Mouse (Mus musculus): ENCODE measurements at regions not wholly inside any gene's neighbourhood (a gene's known extent, or its start where the extent isn't known, plus 50 kb on each side); places are given as distances from the start of the nearest gene placed in this dataset.

DNA sequence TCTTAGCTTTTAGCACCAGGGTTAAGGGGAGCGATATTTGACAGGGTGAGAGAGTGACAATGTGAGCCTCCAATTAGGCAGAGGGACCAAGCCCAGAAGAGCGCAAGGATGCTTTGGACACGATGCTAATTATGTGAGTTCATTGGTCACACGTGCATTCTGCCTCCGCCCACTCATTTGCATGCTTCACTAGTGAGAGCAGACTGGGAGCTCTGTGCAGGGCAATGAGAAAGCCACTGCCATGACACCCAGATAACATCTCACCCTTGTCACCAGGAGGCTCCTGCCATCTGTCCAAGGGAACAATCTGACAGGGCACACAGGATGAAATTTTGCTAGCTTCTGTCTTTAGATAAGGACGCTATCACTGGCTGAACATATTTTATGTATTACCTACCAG lies 165.8 kb upstream of the Sox14 start:
- 57% methylated on average over 6 of the region's 6 CpGs for WGBS

GRCm38 (mm10) chr9:100023641-100024040 lies 147.7 kb upstream of the Sox14 start:
- no peak overlapping the region for H3K9ac ChIP-seq
- no peaks in the 10 kb centered on the region for H3K4me1 ChIP-seq (ENCODE audit: insufficient read depth)
- H3K27me3 ChIP-seq (ENCODE audit: insufficient read depth, low read length): no peaks in the 10 kb centered on the region
- H3K9me3 ChIP-seq (ENCODE audit: low read depth, low read length): no peaks in the 10 kb centered on the region
- DNase-seq: peak; percentile 88
- H3K27ac ChIP-seq (ENCODE audit: low read depth): no peak overlapping the region
- 39% methylated on average over 5 of the region's 5 CpGs for WGBS
- H3K36me3 ChIP-seq (ENCODE audit: insufficient read depth): no peaks in the 10 kb centered on the region
- H3K4me2 ChIP-seq: no peak overlapping the region
- TF ChIP-seq CTCF (IDR thresholded peaks at IDR 0.05; ENCODE audit: low read depth): no peak
- ATAC-seq (ENCODE audit: insufficient read depth): no peak; the same call in 1 of the 2 replicates
- no peak overlapping the region for H3K4me3 ChIP-seq (ENCODE audit: low read depth, low read length)

More for the DNA sequence above, 165.8 kb upstream of the Sox14 start:
- Histone ChIP-seq H3K9me3 (ENCODE audit: low read depth, low read length) (no peaks in the 10 kb centered on the region), H3K4me1 (ENCODE audit: insufficient read depth) (no peaks in the 10 kb centered on the region), H3K36me3 (ENCODE audit: insufficient read depth) (no peaks in the 10 kb centered on the region), H3K27me3 (ENCODE audit: insufficient read depth, low read length) (no peaks in the 10 kb centered on the region), H3K4me2 (no peak overlapping the region), H3K9ac (no peak overlapping the region), H3K27ac (ENCODE audit: low read depth) (no peak overlapping the region), H3K4me3 (ENCODE audit: low read depth, low read length) (no peak overlapping the region)
- no peak for ATAC-seq (ENCODE audit: insufficient read depth)
- TF ChIP-seq CTCF (IDR thresholded peaks at IDR 0.05; ENCODE audit: low read depth): no peak
- DNase-seq: no peak

DNA sequence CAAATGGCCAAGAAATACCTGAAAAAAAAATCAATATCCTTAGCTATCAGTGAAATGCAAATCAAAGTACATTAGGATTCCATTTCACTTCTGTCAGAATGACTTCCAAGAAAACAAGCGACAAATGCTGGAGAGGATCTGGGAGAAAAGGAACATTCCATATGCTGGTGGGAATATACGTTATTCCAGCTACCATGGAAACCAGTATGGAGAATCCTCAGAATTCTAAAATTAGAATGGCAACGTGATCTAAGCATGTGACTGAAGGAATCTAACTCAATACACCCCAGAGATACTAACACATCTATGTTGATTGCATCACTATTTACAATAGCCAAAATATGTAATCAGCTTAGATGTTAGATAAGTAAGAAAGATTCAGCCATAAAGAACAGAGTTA lies 146.1 kb upstream of the Sox14 start:
- H3K4me2 ChIP-seq: no peak overlapping the region
- no peak for TF ChIP-seq CTCF (IDR thresholded peaks at IDR 0.05; ENCODE audit: low read depth)
- ATAC-seq (ENCODE audit: insufficient read depth): no peak
- H3K36me3 ChIP-seq (ENCODE audit: insufficient read depth): no peaks in the 10 kb centered on the region
- H3K27ac ChIP-seq (ENCODE audit: low read depth): no peak overlapping the region
- no peak overlapping the region for H3K9ac ChIP-seq
- no peak overlapping the region for H3K4me3 ChIP-seq (ENCODE audit: low read depth, low read length)
- H3K9me3 ChIP-seq (ENCODE audit: low read depth, low read length): no peaks in the 10 kb centered on the region
- H3K27me3 ChIP-seq (ENCODE audit: insufficient read depth, low read length): no peaks in the 10 kb centered on the region
- WGBS: 70% methylated on average over 3 of the region's 3 CpGs
- H3K4me1 ChIP-seq (ENCODE audit: insufficient read depth): no peaks in the 10 kb centered on the region
- no peak for DNase-seq

GRCm38 (mm10) chr9:99995204-99995603 lies 119.2 kb upstream of the Sox14 start:
- H3K9ac ChIP-seq: no peak overlapping the region
- H3K9me3 ChIP-seq (ENCODE audit: low read depth, low read length): no peaks in the 10 kb centered on the region
- H3K4me1 ChIP-seq (ENCODE audit: insufficient read depth): no peaks in the 10 kb centered on the region
- no peaks in the 10 kb centered on the region for H3K36me3 ChIP-seq (ENCODE audit: insufficient read depth)
- WGBS: 34% methylated on average over 8 of the region's 8 CpGs
- no peak overlapping the region for H3K27ac ChIP-seq (ENCODE audit: low read depth)
- peaks cover 35% of the 10 kb centered on the region for H3K27me3 ChIP-seq (ENCODE audit: insufficient read depth, low read length)
- ATAC-seq (ENCODE audit: insufficient read depth) (no peak), DNase-seq (no peak)
- H3K4me3 ChIP-seq (ENCODE audit: low read depth, low read length): no peak overlapping the region
- H3K4me2 ChIP-seq: no peak overlapping the region
- no peak for TF ChIP-seq CTCF (IDR thresholded peaks at IDR 0.05; ENCODE audit: low read depth)

- Histone ChIP-seq H3K4me2 (peak overlapping the region; percentile 25; the same call in 1 of the 2 replicates), H3K4me1 (ENCODE audit: insufficient read depth) (no peaks in the 10 kb centered on the region), H3K27ac (ENCODE audit: low read depth) (no peak overlapping the region), H3K27me3 (ENCODE audit: insufficient read depth, low read length) (peaks cover 35% of the 10 kb centered on the region), H3K9ac (no peak overlapping the region), H3K9me3 (ENCODE audit: low read depth, low read length) (no peaks in the 10 kb centered on the region), H3K4me3 (ENCODE audit: low read depth, low read length) (no peak overlapping the region), H3K36me3 (ENCODE audit: insufficient read depth) (no peaks in the 10 kb centered on the region)
- peak; percentile 44 for DNase-seq
- ATAC-seq (ENCODE audit: insufficient read depth): no peak
- 1% methylated on average over 30 of the region's 30 CpGs for WGBS
- TF ChIP-seq CTCF (IDR thresholded peaks at IDR 0.05; ENCODE audit: low read depth): no peak
These were observed 118.5 kb upstream of the Sox14 start for GRCm38 (mm10) chr9:99994285-99995144.

DNA sequence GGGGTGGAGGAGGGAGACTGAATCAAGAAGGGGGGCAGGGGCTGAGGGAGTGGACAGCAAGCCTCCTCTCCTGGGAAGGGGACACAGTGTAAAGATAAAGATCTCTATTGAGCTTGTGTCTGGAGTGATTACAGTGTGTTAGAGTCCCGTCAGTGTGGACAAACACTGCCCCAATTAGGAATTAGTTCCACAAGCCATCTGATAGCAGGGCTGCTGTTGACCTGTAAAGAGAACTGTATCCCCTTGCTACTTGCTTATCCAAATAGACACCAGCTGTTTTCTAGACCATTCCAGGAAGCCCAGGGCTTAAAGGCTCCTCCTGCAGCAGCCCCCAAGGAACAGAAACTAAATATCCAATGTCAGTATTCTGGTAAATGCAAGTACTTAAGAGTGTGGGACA lies 111.4 kb upstream of the Sox14 start:
- Histone ChIP-seq H3K27ac (ENCODE audit: low read depth) (no peak overlapping the region), H3K36me3 (ENCODE audit: insufficient read depth) (no peaks in the 10 kb centered on the region), H3K4me1 (ENCODE audit: insufficient read depth) (no peaks in the 10 kb centered on the region), H3K4me3 (ENCODE audit: low read depth, low read length) (no peak overlapping the region), H3K9me3 (ENCODE audit: low read depth, low read length) (no peaks in the 10 kb centered on the region), H3K9ac (no peak overlapping the region), H3K27me3 (ENCODE audit: insufficient read depth, low read length) (peaks cover 5% of the 10 kb centered on the region; the same call in 1 of the 2 replicates), H3K4me2 (no peak overlapping the region)
- DNase-seq (no peak), ATAC-seq (ENCODE audit: insufficient read depth) (no peak)
- TF ChIP-seq CTCF (IDR thresholded peaks at IDR 0.05; ENCODE audit: low read depth): no peak
- WGBS: 0% methylated on average over 1 of the region's 1 CpGs

GRCm38 (mm10) chr9:99980734-99981133 lies 104.8 kb upstream of the Sox14 start:
- TF ChIP-seq CTCF (IDR thresholded peaks at IDR 0.05; ENCODE audit: low read depth): no peak
- DNase-seq: peak; percentile 70
- WGBS: 44% methylated on average over 1 of the region's 1 CpGs
- Histone ChIP-seq H3K9me3 (ENCODE audit: low read depth, low read length) (no peaks in the 10 kb centered on the region), H3K4me1 (ENCODE audit: insufficient read depth) (no peaks in the 10 kb centered on the region), H3K36me3 (ENCODE audit: insufficient read depth) (no peaks in the 10 kb centered on the region), H3K27me3 (ENCODE audit: insufficient read depth, low read length) (peaks cover 8% of the 10 kb centered on the region), H3K4me3 (ENCODE audit: low read depth, low read length) (no peak overlapping the region), H3K9ac (no peak overlapping the region), H3K27ac (ENCODE audit: low read depth) (no peak overlapping the region), H3K4me2 (no peak overlapping the region)
- no peak for ATAC-seq (ENCODE audit: insufficient read depth)

Data from lung, embryonic 14.5 days (tissue).